ENCODE assay signal across 10 mouse cellular contexts in genomic region chr16:37916818-37917201, GRCm38 (mm10). TPM values are rescaled to one million over a fixed set of nuclear protein-coding genes. Genes with fewer than 3 reads are reported as not detected.
A peak's percentile ranks its signal among the peaks of the same experiment; 100 is the strongest.
DNase-seq lines count a peak whose midpoint lies in the region; ATAC-seq and TF ChIP-seq lines count a peak whose summit lies in the region.
"Had no signal": no experiment of that assay in that cellular context is flagged by ENCODE, and none has a peak within 500 bp of the region (broad histone marks: within the 10 kb centered on the region; RNA-seq: fewer than 3 reads in every experiment).

No protein-coding gene starts in this region.

- no peak for ATAC-seq in liver, embryonic 15.5 days (ENCODE audit: insufficient read depth)
- ATAC-seq in liver, embryonic 12.5 days, result no peak
- ATAC-seq in forebrain, embryonic 11.5 days (replicated peaks; ENCODE audit: low FRiP score), result peak; percentile 25; the same call in 1 of the 2 replicates
- no peak for ATAC-seq in limb, embryonic 12.5 days (ENCODE audit: insufficient number of reproducible peaks, insufficient read depth, low FRiP score, low TSS enrichment, low read depth)
- ATAC-seq in stomach, postnatal 0 days (ENCODE audit: low FRiP score, low TSS enrichment), result no peak
- ATAC-seq: Patski had no signal

- H3K9me3 ChIP-seq in liver, embryonic 15.5 days (replicated peaks), result no peaks in the 10 kb centered on the region
- no peaks in the 10 kb centered on the region for H3K9me3 ChIP-seq in liver, embryonic 12.5 days (replicated peaks)
- no peaks in the 10 kb centered on the region for H3K9me3 ChIP-seq in forebrain, embryonic 11.5 days (ENCODE audit: control insufficient read depth, low read length)
- no peaks in the 10 kb centered on the region for H3K9me3 ChIP-seq in limb, embryonic 12.5 days
- H3K9me3 ChIP-seq in stomach, postnatal 0 days (ENCODE audit: control insufficient read depth, low read length), result no peaks in the 10 kb centered on the region

- DNase-seq in forebrain, embryonic 11.5 days (ENCODE audit: low spot score), result no peak
- DNase-seq in stomach, postnatal 0 days (ENCODE audit: low spot score), result no peak
- no peak for DNase-seq in cerebellum, adult 18-20 months
- DNase-seq in cerebellum, adult 9-11 months, result no peak
- no peak for DNase-seq in frontal cortex, postnatal 14 days (ENCODE audit: low spot score in 2 of 2)

- peak overlapping the region; percentile 59; the same call in 1 of the 2 replicates for H3K4me2 ChIP-seq in liver, embryonic 15.5 days
- no peak overlapping the region for H3K4me2 ChIP-seq in liver, embryonic 12.5 days
- peak overlapping the region; percentile 73 for H3K4me2 ChIP-seq in forebrain, embryonic 11.5 days (ENCODE audit: low read depth, low read length, severe bottlenecking)
- H3K4me2 ChIP-seq in limb, embryonic 12.5 days, result peak overlapping the region; percentile 72
- H3K4me2 ChIP-seq in stomach, postnatal 0 days (replicated peaks; ENCODE audit: low read depth), result peak overlapping the region; percentile 88

- H3K4me1 ChIP-seq in liver, embryonic 15.5 days (replicated peaks), result no peaks in the 10 kb centered on the region
- no peaks in the 10 kb centered on the region for H3K4me1 ChIP-seq in liver, embryonic 12.5 days
- 0 out of 2 replicates have a peak, but pooled peaks cover 1% of the 10 kb centered on the region for H3K4me1 ChIP-seq in forebrain, embryonic 11.5 days (replicated peaks; ENCODE audit: control insufficient read depth, insufficient read depth, low read length)
- H3K4me1 ChIP-seq in limb, embryonic 12.5 days (replicated peaks), result peaks cover 12% of the 10 kb centered on the region; the same call in 1 of the 2 replicates
- peaks cover 4% of the 10 kb centered on the region for H3K4me1 ChIP-seq in stomach, postnatal 0 days (replicated peaks; ENCODE audit: control insufficient read depth, insufficient read depth)

- no peak overlapping the region for H3K4me3 ChIP-seq in liver, embryonic 15.5 days (replicated peaks)
- no peak overlapping the region for H3K4me3 ChIP-seq in liver, embryonic 12.5 days
- peak overlapping the region; percentile 41 for H3K4me3 ChIP-seq in forebrain, embryonic 11.5 days (ENCODE audit: low read depth, low read length)
- H3K4me3 ChIP-seq in limb, embryonic 12.5 days (replicated peaks), result peak overlapping the region; percentile 49
- peak overlapping the region; percentile 45; the same call in 1 of the 2 replicates for H3K4me3 ChIP-seq in stomach, postnatal 0 days (ENCODE audit: low read depth, low read length)

- no peak overlapping the region for H3K9ac ChIP-seq in liver, embryonic 15.5 days
- no peak overlapping the region for H3K9ac ChIP-seq in liver, embryonic 12.5 days
- peak overlapping the region; percentile 61 for H3K9ac ChIP-seq in forebrain, embryonic 11.5 days (ENCODE audit: low read length)
- H3K9ac ChIP-seq in limb, embryonic 12.5 days (replicated peaks), result 0 out of 2 replicates have a peak overlapping the region, but pooled peaks have one; percentile 61
- H3K9ac ChIP-seq in stomach, postnatal 0 days (ENCODE audit: low read length), result no peak overlapping the region

- no peak for TF ChIP-seq EP300 in stomach, postnatal 0 days (optimal IDR thresholded peaks at IDR 0.05)

- TF ChIP-seq CTCF in stomach, postnatal 0 days (IDR thresholded peaks at IDR 0.05; ENCODE audit: low read depth), result no peak

- peaks cover 38% of the 10 kb centered on the region for H3K27me3 ChIP-seq in liver, embryonic 15.5 days
- peaks cover 47% of the 10 kb centered on the region for H3K27me3 ChIP-seq in liver, embryonic 12.5 days (replicated peaks)
- peaks cover 2% of the 10 kb centered on the region; the same call in 1 of the 2 replicates for H3K27me3 ChIP-seq in forebrain, embryonic 11.5 days (ENCODE audit: control insufficient read depth, insufficient read depth, low read length)
- H3K27me3 ChIP-seq in limb, embryonic 12.5 days, result peaks cover 23% of the 10 kb centered on the region
- H3K27me3 ChIP-seq in stomach, postnatal 0 days (ENCODE audit: control insufficient read depth, insufficient read depth, low read length), result no peaks in the 10 kb centered on the region
- H3K27me3 ChIP-seq: Patski had no signal

- H3K36me3 ChIP-seq in liver, embryonic 15.5 days (replicated peaks), result no peaks in the 10 kb centered on the region
- H3K36me3 ChIP-seq in liver, embryonic 12.5 days, result no peaks in the 10 kb centered on the region
- no peaks in the 10 kb centered on the region for H3K36me3 ChIP-seq in forebrain, embryonic 11.5 days (ENCODE audit: control insufficient read depth, insufficient read depth, low read length)
- H3K36me3 ChIP-seq in limb, embryonic 12.5 days, result no peaks in the 10 kb centered on the region
- H3K36me3 ChIP-seq in stomach, postnatal 0 days (ENCODE audit: control insufficient read depth, insufficient read depth, low read length), result no peaks in the 10 kb centered on the region

- WGBS in liver, embryonic 15.5 days (ENCODE audit: insufficient replicate concordance), result 28% methylated on average over 7 of the region's 7 CpGs
- 29% methylated on average over 7 of the region's 7 CpGs for WGBS in liver, embryonic 12.5 days (ENCODE audit: insufficient replicate concordance)
- WGBS in forebrain, embryonic 11.5 days, result 17% methylated on average over 7 of the region's 7 CpGs
- 23% methylated on average over 7 of the region's 7 CpGs for WGBS in limb, embryonic 12.5 days
- 35% methylated on average over 7 of the region's 7 CpGs for WGBS in stomach, postnatal 0 days

- no peak overlapping the region for H3K27ac ChIP-seq in liver, embryonic 15.5 days (replicated peaks)
- no peak overlapping the region for H3K27ac ChIP-seq in liver, embryonic 12.5 days
- no peak overlapping the region for H3K27ac ChIP-seq in forebrain, embryonic 11.5 days (ENCODE audit: low read depth, low read length)
- no peak overlapping the region for H3K27ac ChIP-seq in limb, embryonic 12.5 days
- H3K27ac ChIP-seq in stomach, postnatal 0 days (replicated peaks), result no peak overlapping the region

RNA-seq across cellular contexts. Expression of gene Gpr156, which starts 0.5 kb away (rescaled TPM):
- 0.02 TPM in 1 of 2 replicates, not detected in the other for polyA plus RNA-seq in liver, embryonic 15.5 days (2015; fragmentation: Nextera tagmentation; extraction: Ambion mirVana)
- polyA plus RNA-seq in liver, embryonic 12.5 days (2016; fragmentation: Nextera tagmentation; extraction: Ambion mirVana), result 0.07 TPM in 1 of 2 replicates, not detected in the other
- 4.2 and 4.3 TPM in 2 replicates for polyA plus RNA-seq in forebrain, embryonic 11.5 days (2014; fragmentation: Nextera tagmentation; extraction: Ambion mirVana)
- 1.5 and 2.0 TPM in 2 replicates for polyA plus RNA-seq in limb, embryonic 12.5 days (2016; fragmentation: Nextera tagmentation; extraction: Ambion mirVana)
- 0.07 TPM in 2 replicates for polyA plus RNA-seq in stomach, postnatal 0 days (2015; fragmentation: Nextera tagmentation; extraction: Ambion mirVana)

RNA-seq across cellular contexts. Expression of gene Lrrc58, which starts 48.6 kb away (rescaled TPM):
- 12.0 TPM in 2 replicates for polyA plus RNA-seq in liver, embryonic 15.5 days (2015; fragmentation: Nextera tagmentation; extraction: Ambion mirVana)
- 22.0 and 22.2 TPM in 2 replicates for polyA plus RNA-seq in liver, embryonic 12.5 days (2016; fragmentation: Nextera tagmentation; extraction: Ambion mirVana)
- 64.8 and 73.5 TPM in 2 replicates for polyA plus RNA-seq in forebrain, embryonic 11.5 days (2014; fragmentation: Nextera tagmentation; extraction: Ambion mirVana)
- polyA plus RNA-seq in limb, embryonic 12.5 days (2016; fragmentation: Nextera tagmentation; extraction: Ambion mirVana), result 66.7 and 71.9 TPM in 2 replicates
- 26.0 and 27.5 TPM in 2 replicates for polyA plus RNA-seq in stomach, postnatal 0 days (2015; fragmentation: Nextera tagmentation; extraction: Ambion mirVana)

RNA-seq across cellular contexts. Expression of gene Gm36028, which starts 55.9 kb away (rescaled TPM):
- 0.09 TPM in 1 of 2 replicates, not detected in the other for polyA plus RNA-seq in liver, embryonic 15.5 days (2015; fragmentation: Nextera tagmentation; extraction: Ambion mirVana)
- polyA plus RNA-seq in liver, embryonic 12.5 days (2016; fragmentation: Nextera tagmentation; extraction: Ambion mirVana), result not detected in 2 replicates
- polyA plus RNA-seq in forebrain, embryonic 11.5 days (2014; fragmentation: Nextera tagmentation; extraction: Ambion mirVana), result 0.24 and 0.40 TPM in 2 replicates
- 0.19 TPM in 2 replicates for polyA plus RNA-seq in limb, embryonic 12.5 days (2016; fragmentation: Nextera tagmentation; extraction: Ambion mirVana)
- 0.29 and 0.56 TPM in 2 replicates for polyA plus RNA-seq in stomach, postnatal 0 days (2015; fragmentation: Nextera tagmentation; extraction: Ambion mirVana)
- polyA plus RNA-seq: large intestine, adult 2 months had no signal

Comparison
In these comparisons a context has a peak if more than half of its experiments do, and no peak if none do; other contexts are left out.
1. H3K4me3 ChIP-seq: peak in forebrain, embryonic 11.5 days (single experiment), limb, embryonic 12.5 days (single experiment) and stomach, postnatal 0 days (single experiment); none in liver, embryonic 15.5 days (single experiment) and liver, embryonic 12.5 days (single experiment).
2. H3K9ac ChIP-seq: peak in forebrain, embryonic 11.5 days (single experiment) and limb, embryonic 12.5 days (single experiment); none in liver, embryonic 15.5 days (single experiment), liver, embryonic 12.5 days (single experiment) and stomach, postnatal 0 days (single experiment).